Mouse (Mus musculus) spleen, embryonic (tissue): ENCODE data around the gene Fbxo44.

Source experiments
- CTCF ChIA-PET: fragments of 350-600 bp; sonication (Branson Sonifier 250); formaldehyde crosslinking; loops from one replicate; lab custom pipeline; 2022; lab: Charles Lee

The Fbxo44 gene

GRCm38 (mm10) chr4:148166431-148166830 is 6.1 kb upstream of the Fbxo44 start:
- CTCF ChIA-PET, result interaction anchor here (0.7 to 4.5 kb wide), 3 partner anchors 51 to 691 kb away, joined by 6 to 19 read pairs (median 8); no protein-coding TSS in a partner anchor

- CTCF ChIA-PET, result interaction anchor here (4.5 kb wide), 1 partner anchor 50 kb away, joined by 19 read pairs; no protein-coding TSS in a partner anchor
Observed at GRCm38 (mm10) chr4:148165551-148165950, 5.3 kb upstream of the Fbxo44 start.

- CTCF ChIA-PET, result interaction anchor here (1.3 to 4.5 kb wide), 2 partner anchors 45 to 49 kb away, joined by 4 to 19 read pairs; no protein-coding TSS in a partner anchor
Observed at GRCm38 (mm10) chr4:148164461-148164860, 4.2 kb upstream of the Fbxo44 start.

GRCm38 (mm10) chr4:148164002-148164439 is 3.7 kb upstream of the Fbxo44 start:
- CTCF ChIA-PET, result interaction anchor here (1.1 to 4.5 kb wide), 3 partner anchors 45 to 49 kb away, joined by 3 to 19 read pairs (median 4); no protein-coding TSS in a partner anchor

GRCm38 (mm10) chr4:148159544-148160435 is 492 bp downstream of the Fbxo44 start:
- CTCF ChIA-PET, result interaction anchor here (0.7 to 1.0 kb wide), 3 partner anchors 15 to 47 kb away, joined by 3 to 5 read pairs (median 3); no protein-coding TSS in a partner anchor

GRCm38 (mm10) chr4:148158436-148159348 is 1.6 kb downstream of the Fbxo44 start:
- CTCF ChIA-PET, result interaction anchor here (0.6 kb wide), 1 partner anchor 22 kb away, joined by 3 read pairs; no protein-coding TSS in a partner anchor

- CTCF ChIA-PET, result interaction anchor here (1.4 kb wide), 1 partner anchor 40 kb away, joined by 7 read pairs; no protein-coding TSS in a partner anchor
Observed at GRCm38 (mm10) chr4:148154982-148155381, 5.3 kb downstream of the Fbxo44 start.

- CTCF ChIA-PET, result interaction anchor here (1.4 kb wide), 1 partner anchor 39 kb away, joined by 7 read pairs; no protein-coding TSS in a partner anchor
Observed at GRCm38 (mm10) chr4:148154006-148154405, 6.3 kb downstream of the Fbxo44 start.

- CTCF ChIA-PET, result no interaction called here
Observed at GRCm38 (mm10) chr4:148152547-148152946, 7.7 kb downstream of the Fbxo44 start.

- CTCF ChIA-PET, result interaction anchor here (0.6 to 1.1 kb wide), 3 partner anchors 12 to 1237 kb away, joined by 3 to 6 read pairs (median 4); partner anchors contain the start of gene Mfn2
Observed at GRCm38 (mm10) chr4:148151267-148152168, 8.8 kb downstream of the Fbxo44 start, which contains the start of gene Fbxo6. Gene Fbxo6, minus strand, starts transcription at chr4:148152140.

- CTCF ChIA-PET, result no interaction called here
Observed at GRCm38 (mm10) chr4:148150953-148151266, 9.4 kb downstream of the Fbxo44 start.

GRCm38 (mm10) chr4:148150242-148150641 is 10.0 kb downstream of the Fbxo44 start:
- CTCF ChIA-PET, result no interaction called here

GRCm38 (mm10) chr4:148149540-148149939 is 10.7 kb downstream of the Fbxo44 start:
- CTCF ChIA-PET, result interaction anchor here (1.7 kb wide), 1 partner anchor 33 kb away, joined by 4 read pairs; no protein-coding TSS in a partner anchor

- CTCF ChIA-PET, result interaction anchor here (1.7 kb wide), 1 partner anchor 31 kb away, joined by 4 read pairs; no protein-coding TSS in a partner anchor
Observed at GRCm38 (mm10) chr4:148147714-148148113, 12.6 kb downstream of the Fbxo44 start.

GRCm38 (mm10) chr4:148143721-148144120 is 16.6 kb downstream of the Fbxo44 start:
- CTCF ChIA-PET, result no interaction called here

GRCm38 (mm10) chr4:148140098-148141011 is 19.9 kb downstream of the Fbxo44 start:
- CTCF ChIA-PET, result interaction anchor here (0.8 to 1.6 kb wide), 3 partner anchors 11 to 25 kb away, joined by 4 to 5 read pairs (median 4); partner anchors contain the start of genes Fbxo2, Fbxo44 and Fbxo6

- CTCF ChIA-PET, result interaction anchor here (0.9 to 1.6 kb wide), 2 partner anchors 12 to 21 kb away, joined by 4 to 5 read pairs; partner anchors contain the start of genes Fbxo2, Fbxo44 and Fbxo6
Observed at GRCm38 (mm10) chr4:148139767-148140097, 20.6 kb downstream of the Fbxo44 start.

GRCm38 (mm10) chr4:148137503-148137902 is 22.8 kb downstream of the Fbxo44 start:
- CTCF ChIA-PET, result no interaction called here

GRCm38 (mm10) chr4:148134988-148135387 is 25.3 kb downstream of the Fbxo44 start:
- CTCF ChIA-PET, result no interaction called here
